Mouse (Mus musculus): ENCODE results near the gene Rab3ip. TPM values are rescaled to one million over a fixed set of nuclear protein-coding genes. Genes with fewer than 3 reads are reported as not detected.

The Rab3ip gene
- 33.1 and 34.5 TPM in 2 replicates for polyA plus RNA-seq (2012; ENCODE audit: low replicate concordance)

GRCm38 (mm10) chr10:116950009-116950769, at the start of gene Rab3ip:
Gene Rab3ip, minus strand, starts transcription at chr10:116950769.

DNA sequence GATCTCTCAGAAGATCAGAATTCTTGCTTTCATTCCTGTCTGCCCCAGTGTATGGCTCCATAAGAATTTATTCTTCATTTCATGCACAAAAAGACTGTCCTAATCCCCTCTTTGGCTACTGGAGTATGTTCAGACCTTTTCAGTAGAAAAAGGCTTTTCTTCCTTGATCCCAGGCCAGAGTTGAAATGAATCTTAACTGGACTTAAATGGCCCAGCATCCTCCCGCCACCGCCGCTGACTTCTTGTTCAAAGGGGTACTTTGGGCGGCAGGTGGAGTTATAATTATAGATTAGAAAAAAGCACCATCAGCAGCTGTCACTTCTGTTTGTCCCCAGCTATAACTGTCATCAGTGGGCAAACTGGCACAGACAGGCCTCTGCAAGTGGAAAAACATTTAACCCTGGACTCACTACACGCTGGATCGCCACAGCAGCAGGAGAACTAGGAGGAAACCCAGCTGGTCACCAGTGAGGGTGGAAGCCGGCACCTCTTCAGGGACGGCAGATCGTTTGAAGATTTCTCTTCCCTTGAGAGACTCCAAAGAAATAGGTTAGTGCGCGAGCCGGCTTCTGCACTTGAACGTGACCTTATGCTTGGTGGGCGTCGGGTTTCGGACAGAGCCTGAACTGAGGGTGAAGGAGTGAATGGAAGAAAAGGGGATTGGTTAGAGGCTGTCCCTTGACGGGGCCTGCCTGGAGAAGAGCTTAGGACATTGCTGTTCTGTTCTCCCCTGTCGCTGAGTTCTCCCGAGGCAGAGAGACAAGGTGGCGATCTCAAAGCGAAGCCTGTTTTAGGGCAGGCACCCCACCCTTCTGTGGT, 35.9 kb upstream of the Rab3ip start, which contains the start of gene Best3:
Best3 (plus strand) TSS at position 51 of the 819 bp plus-strand sequence.

DNA sequence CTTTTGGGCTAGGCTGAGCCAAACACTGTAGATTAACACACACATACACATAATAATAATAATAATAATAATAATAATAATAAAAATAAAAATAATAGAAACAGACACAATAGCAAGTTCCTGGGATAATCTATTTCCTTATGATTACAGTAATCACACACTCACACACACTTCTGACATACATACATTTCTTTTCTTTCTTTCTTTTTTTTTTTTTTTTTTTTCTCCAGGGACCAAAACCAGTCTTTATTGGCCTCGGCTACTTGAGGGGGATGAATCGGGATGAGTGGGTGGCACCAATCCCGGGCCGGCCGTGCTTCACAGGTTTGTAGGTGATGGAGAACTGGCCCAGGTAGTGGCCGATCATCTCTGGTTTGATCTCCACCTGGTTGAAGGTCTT, 21.9 kb upstream of the Rab3ip start, which contains the start of gene Gm10271:
Gm10271 (minus strand) TSS at position 101 of the 400 bp plus-strand sequence.

GRCm38 (mm10) chr10:116896336-116897177, 54.0 kb downstream of the Rab3ip start, which contains the start of gene Myrfl:
Gene Myrfl, minus strand, starts transcription at chr10:116896919.

Other genes starting within 250 kb of the Rab3ip start
- gene Myrfl, start 53.9 kb downstream of the Rab3ip start, polyA plus RNA-seq (2012; ENCODE audit: low replicate concordance), result not detected in 2 replicates
- not detected in 2 replicates for gene Gm10271, start 21.8 kb upstream of the Rab3ip start, polyA plus RNA-seq (2012; ENCODE audit: low replicate concordance)
- 0.15 TPM in 1 of 2 replicates, not detected in the other for gene Best3, start 35.5 kb upstream of the Rab3ip start, polyA plus RNA-seq (2012; ENCODE audit: low replicate concordance)
- not detected in 2 replicates for gene Lrrc10, start 94.6 kb upstream of the Rab3ip start, polyA plus RNA-seq (2012; ENCODE audit: low replicate concordance)
- gene Cct2, start 113.0 kb upstream of the Rab3ip start, polyA plus RNA-seq (2012; ENCODE audit: low replicate concordance), result 11.2 and 13.2 TPM in 2 replicates
- gene Frs2, start 197.8 kb upstream of the Rab3ip start, polyA plus RNA-seq (2012; ENCODE audit: low replicate concordance), result 15.2 and 19.3 TPM in 2 replicates

Data from hematopoietic multipotent progenitor cell, adult 10-12 weeks (in vitro differentiated cells).